Mouse (Mus musculus) ES-Bruce4 (cell line): ENCODE measurements around the gene Nudt17. TPM values are rescaled to one million over a fixed set of nuclear protein-coding genes. Genes with fewer than 3 reads are reported as not detected.
"Not testable (repeated sequence)": the region's sequence is repeated elsewhere in the genome, so short reads cannot be mapped to it uniquely, and the experiment has no call there.

Experiments
- H3K27ac ChIP-seq: 2 replicates; pipeline ENCODE4 v1.5.1; 2012; ENCODE audit warnings: low read length, inconsistent platforms; ENCODE audit not compliant: insufficient read depth
- H3K27me3 ChIP-seq: 2 replicates; pipeline ENCODE4 v1.6.1; 2012; ENCODE audit warnings: mild to moderate bottlenecking, low read length, inconsistent platforms; ENCODE audit not compliant: control insufficient read depth, poor library complexity, insufficient read depth, severe bottlenecking
- H3K36me3 ChIP-seq: 2 replicates; pipeline ENCODE4 v1.6.1; 2012; ENCODE audit warnings: inconsistent platforms, mild to moderate bottlenecking, low read length, moderate library complexity; ENCODE audit not compliant: control insufficient read depth, poor library complexity, insufficient read depth, severe bottlenecking
- H3K4me1 ChIP-seq: one replicate; pipeline ENCODE4 v1.8.1; 2011; ENCODE audit warnings: low read length; ENCODE audit not compliant: control insufficient read depth, insufficient read depth
- H3K4me3 ChIP-seq: 2 replicates; pipeline ENCODE4 v1.5.1; 2011; ENCODE audit warnings: low read depth, mild to moderate bottlenecking, low read length
- H3K9ac ChIP-seq: 2 replicates; pipeline ENCODE4 v1.6.1; 2012; ENCODE audit warnings: low read depth, mild to moderate bottlenecking, inconsistent platforms; ENCODE audit not compliant: poor library complexity, severe bottlenecking
- H3K9me3 ChIP-seq: replicated peaks from 2 replicates; pipeline ENCODE4 v1.6.1; 2012; ENCODE audit warnings: mild to moderate bottlenecking, low read length, inconsistent platforms; ENCODE audit not compliant: control insufficient read depth, poor library complexity, insufficient read depth, severe bottlenecking
- CTCF ChIP-seq: IDR thresholded peaks from one replicate; pipeline ENCODE4 v1.8.1; 2011; ENCODE audit warnings: low read depth, low read length
- EP300 ChIP-seq: IDR thresholded peaks from 2 replicates; pipeline ENCODE4 v1.6.1; 2011; ENCODE audit warnings: low read depth, low read length; ENCODE audit not compliant: insufficient read depth
- POLR2A ChIP-seq: IDR thresholded peaks from one replicate; pipeline ENCODE4 v1.8.1; 2011; ENCODE audit warnings: low read length; ENCODE audit not compliant: insufficient read depth
- polyA plus RNA-seq: library from polyadenylated mRNA; stranded (reverse); fragments of >200 nt; gene quantifications from 2 replicates; pipeline ENCODE4 v1.2.4, GENCODE M21; 2011; ENCODE audit warnings: low read depth; ENCODE audit not compliant: missing spikeins, insufficient read depth, insufficient read length

Nudt17 gene
- polyA plus RNA-seq, 1 experiment = 9.9 TPM

GRCm38 (mm10) chr3:96690298-96690697 is 18.1 kb downstream of the Nudt17 start:
- 0 out of 2 replicates have a peak overlapping the region, but pooled peaks have one; percentile 3 for H3K27ac ChIP-seq
- TF ChIP-seq CTCF (no peak), POLR2A (no peak), EP300 (no peak)
- H3K9ac ChIP-seq = no peak overlapping the region
- H3K36me3 ChIP-seq = no peaks in the 10 kb centered on the region
- no peak overlapping the region for H3K4me3 ChIP-seq
- H3K27me3 ChIP-seq = no peaks in the 10 kb centered on the region
- H3K4me1 ChIP-seq = no peaks in the 10 kb centered on the region
- H3K9me3 ChIP-seq = no peaks in the 10 kb centered on the region

DNA sequence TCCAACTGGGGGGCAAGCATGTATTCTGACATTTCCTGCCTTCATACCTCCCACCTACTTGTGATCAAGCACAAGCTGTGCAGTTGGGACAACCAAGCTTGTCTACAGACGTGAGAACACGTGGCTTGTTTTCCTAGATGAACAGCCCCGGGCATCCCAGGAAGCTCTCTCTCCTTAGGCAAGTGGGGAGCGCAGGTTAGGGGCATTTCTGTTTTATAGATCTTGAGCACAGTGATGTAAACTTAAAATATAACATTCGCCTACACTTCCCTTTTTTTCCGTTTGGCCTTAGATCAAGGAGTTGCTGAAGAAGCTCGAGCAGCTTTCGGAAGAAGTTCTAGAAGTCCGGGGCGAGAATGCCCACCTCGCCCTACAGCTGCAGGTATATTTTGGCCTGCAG is 19.5 kb downstream of the Nudt17 start:
- Histone ChIP-seq H3K4me1 (peaks cover 2% of the 10 kb centered on the region), H3K9me3 (no peaks in the 10 kb centered on the region), H3K27me3 (no peaks in the 10 kb centered on the region), H3K9ac (no peak overlapping the region; the same call in 1 of the 2 replicates), H3K36me3 (no peaks in the 10 kb centered on the region), H3K27ac (no peak overlapping the region), H3K4me3 (no peak overlapping the region)
- no peak for TF ChIP-seq EP300
- TF ChIP-seq POLR2A = no peak
- no peak for TF ChIP-seq CTCF

GRCm38 (mm10) chr3:96686057-96686456 is 22.3 kb downstream of the Nudt17 start:
- not testable (repeated sequence) for H3K9ac ChIP-seq, H3K27me3 ChIP-seq, H3K9me3 ChIP-seq, H3K27ac ChIP-seq, H3K4me3 ChIP-seq, H3K36me3 ChIP-seq, H3K4me1 ChIP-seq

DNA sequence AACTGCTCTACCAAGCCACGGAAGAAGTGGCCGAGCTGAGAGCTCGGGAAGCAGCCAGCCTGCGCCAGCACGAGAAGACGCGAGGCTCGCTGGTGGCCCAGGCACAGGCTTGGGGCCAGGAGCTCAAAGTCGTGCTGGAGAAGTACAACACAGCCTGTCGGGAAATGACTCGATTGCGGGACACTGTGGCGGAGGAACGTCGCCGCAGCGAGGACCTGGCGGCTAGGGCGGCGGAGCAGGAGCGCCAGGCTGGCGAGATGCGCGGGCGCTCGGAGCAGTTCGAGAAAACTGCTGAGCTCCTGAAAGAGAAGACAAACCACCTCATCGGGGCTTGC is 23.6 kb downstream of the Nudt17 start:
- no peaks in the 10 kb centered on the region for H3K27me3 ChIP-seq
- H3K27ac ChIP-seq = no peak overlapping the region
- TF ChIP-seq EP300 (no peak), CTCF (no peak), POLR2A (no peak)
- H3K36me3 ChIP-seq = no peaks in the 10 kb centered on the region
- H3K4me3 ChIP-seq = peak overlapping the region; percentile 58
- peak overlapping the region; percentile 49 for H3K9ac ChIP-seq
- peaks cover 4% of the 10 kb centered on the region for H3K4me1 ChIP-seq
- no peaks in the 10 kb centered on the region for H3K9me3 ChIP-seq

- peak overlapping the region; percentile 49 for H3K9ac ChIP-seq
Measured at GRCm38 (mm10) chr3:96684151-96684821, 24.1 kb downstream of the Nudt17 start.

GRCm38 (mm10) chr3:96683496-96683895 is 24.9 kb downstream of the Nudt17 start:
- H3K4me3 ChIP-seq = no peak overlapping the region
- TF ChIP-seq EP300 (no peak), POLR2A (no peak), CTCF (no peak)
- H3K9ac ChIP-seq = no peak overlapping the region
- no peaks in the 10 kb centered on the region for H3K9me3 ChIP-seq
- H3K4me1 ChIP-seq = peaks cover 5% of the 10 kb centered on the region
- no peaks in the 10 kb centered on the region for H3K36me3 ChIP-seq
- H3K27me3 ChIP-seq = no peaks in the 10 kb centered on the region
- no peak overlapping the region for H3K27ac ChIP-seq

More at GRCm38 (mm10) chr3:96684151-96684821, 24.1 kb downstream of the Nudt17 start:
- Histone ChIP-seq H3K9me3 (no peaks in the 10 kb centered on the region), H3K27me3 (no peaks in the 10 kb centered on the region), H3K36me3 (no peaks in the 10 kb centered on the region), H3K27ac (no peak overlapping the region), H3K4me3 (peak overlapping the region; percentile 58), H3K4me1 (peaks cover 5% of the 10 kb centered on the region)
- TF ChIP-seq POLR2A (no peak), EP300 (no peak), CTCF (no peak)
